Mouse (Mus musculus) cerebellum, postnatal 36 days (tissue): ENCODE results near the gene Nexmif.
"Not testable (repeated sequence)": the region's sequence is repeated elsewhere in the genome, so short reads cannot be mapped to it uniquely, and the experiment has no call there.

Source experiments
- DNase-seq, 2 experiments: peaks; one replicate each; pipeline ENCODE4 v3.0.0; 2021 to 2022; ENCODE audit warnings: mixed read lengths in 2 of 2

The Nexmif gene

GRCm38 (mm10) chrX:104200736-104201591 is at the start of gene Nexmif:
Gene Nexmif (minus strand): TSS chrX:104201185.
- DNase-seq: peak; percentile 34 to 41

DNA sequence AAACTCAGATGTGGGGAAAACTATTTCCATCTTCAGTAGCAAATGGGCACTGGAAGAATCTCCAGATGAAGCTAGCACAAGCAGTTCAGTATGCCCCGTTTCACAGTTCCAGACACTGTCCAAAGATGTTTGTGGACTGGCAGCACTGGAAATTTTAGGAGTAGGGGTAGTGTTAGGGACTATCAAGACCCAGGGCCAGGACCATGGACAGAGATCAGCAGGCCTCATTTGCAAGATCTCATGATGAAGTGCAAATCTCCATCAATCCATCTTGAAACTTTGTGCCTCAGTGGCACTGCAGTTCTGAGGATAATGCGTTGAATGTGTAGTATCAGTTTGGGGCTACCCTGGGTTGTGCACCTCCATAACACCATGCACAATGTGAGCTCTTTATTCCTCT is 7.7 kb upstream of the Nexmif start:
- no peak for DNase-seq

DNA sequence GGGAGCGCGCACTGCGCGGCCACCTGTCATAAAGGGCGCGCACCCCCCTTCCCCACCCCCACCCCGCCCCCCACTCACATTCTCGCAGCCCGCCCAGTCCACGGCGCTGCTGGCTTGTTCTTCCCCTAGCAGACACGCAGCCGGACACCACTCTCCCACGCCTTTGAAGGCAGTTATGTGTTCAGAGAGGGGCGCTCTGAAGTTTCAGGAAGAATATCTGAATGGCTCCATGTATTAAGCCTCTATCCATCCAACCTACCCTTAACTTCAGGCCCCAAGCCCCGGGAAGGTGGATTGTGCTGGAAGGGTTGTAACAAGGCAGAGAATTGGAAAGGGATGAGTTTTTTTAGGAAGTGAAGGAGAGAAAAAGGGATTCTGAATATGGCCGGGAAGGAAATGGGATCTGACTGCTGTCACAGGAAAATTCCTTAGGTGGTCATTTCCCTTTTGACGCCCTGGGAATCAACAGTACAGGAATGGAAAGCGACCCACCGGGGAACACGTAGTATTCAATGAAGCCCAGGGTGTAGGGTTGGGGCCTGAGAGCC is 681 bp upstream of the Nexmif start:
- peak in 1 of 2 experiments; percentile 3 for DNase-seq

GRCm38 (mm10) chrX:104200388-104200735 is 623 bp downstream of the Nexmif start:
- peak in 1 of 2 experiments; percentile 48 for DNase-seq

DNA sequence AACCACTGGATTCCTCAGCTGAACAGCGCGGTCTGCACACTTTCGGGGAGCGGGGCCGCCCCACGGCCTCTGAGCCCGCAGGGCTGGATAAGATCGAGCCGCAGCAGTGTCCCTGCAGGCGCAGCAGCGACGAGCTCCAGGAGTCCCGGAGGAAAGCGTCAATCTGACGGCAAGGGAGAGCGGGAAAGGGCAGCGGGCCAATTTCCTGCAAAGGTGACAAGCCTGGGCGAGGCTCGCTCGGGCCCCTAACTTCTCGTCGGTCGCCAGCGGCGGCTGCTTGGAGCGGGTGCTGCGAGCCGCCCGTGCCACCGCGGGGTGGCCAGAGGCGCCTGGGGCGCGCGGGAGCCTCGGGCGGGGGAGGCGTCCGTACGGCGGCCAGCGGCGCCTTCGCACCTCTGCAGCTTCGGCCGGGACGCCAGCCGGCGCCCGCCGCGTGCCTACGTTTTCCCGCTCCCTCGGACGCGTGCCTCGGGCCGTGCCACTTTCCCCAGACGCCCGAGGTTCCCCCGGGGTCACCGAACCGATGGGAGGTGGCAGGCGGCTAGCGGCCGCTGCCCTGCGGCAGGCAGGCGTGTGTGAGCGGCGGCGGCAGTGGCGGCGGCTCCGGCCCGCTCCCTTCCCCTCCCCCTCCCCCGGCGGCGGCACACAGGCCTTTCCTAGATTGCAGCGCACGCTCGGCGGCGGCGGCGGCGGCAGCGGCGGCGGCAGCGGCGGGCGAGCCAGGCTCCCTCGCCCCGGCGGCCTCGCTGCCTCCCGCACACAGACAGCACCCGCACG is 1.2 kb downstream of the Nexmif start:
- DNase-seq: peak; percentile 51 to 61

DNA sequence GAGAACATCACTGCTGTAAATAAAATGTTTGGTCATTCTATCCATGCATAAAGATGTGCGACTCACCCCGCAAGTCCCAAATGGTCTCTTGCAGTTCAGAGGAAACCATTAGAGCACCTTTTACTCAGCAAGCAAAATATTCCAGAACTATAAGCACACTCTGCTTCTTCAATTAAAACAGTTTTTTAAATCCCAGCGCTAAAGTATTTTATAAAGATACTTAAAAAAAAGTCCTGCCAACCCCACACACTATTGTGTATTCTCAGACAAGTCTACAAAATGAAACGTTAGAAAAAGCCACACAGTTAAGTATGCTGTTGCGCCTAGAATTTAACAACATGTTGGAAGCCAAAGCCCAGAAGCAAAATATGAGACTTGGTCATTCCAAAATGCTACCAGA is 1.9 kb downstream of the Nexmif start:
- no peak for DNase-seq

GRCm38 (mm10) chrX:104196561-104196960 is 4.4 kb downstream of the Nexmif start:
- no peak for DNase-seq

DNA sequence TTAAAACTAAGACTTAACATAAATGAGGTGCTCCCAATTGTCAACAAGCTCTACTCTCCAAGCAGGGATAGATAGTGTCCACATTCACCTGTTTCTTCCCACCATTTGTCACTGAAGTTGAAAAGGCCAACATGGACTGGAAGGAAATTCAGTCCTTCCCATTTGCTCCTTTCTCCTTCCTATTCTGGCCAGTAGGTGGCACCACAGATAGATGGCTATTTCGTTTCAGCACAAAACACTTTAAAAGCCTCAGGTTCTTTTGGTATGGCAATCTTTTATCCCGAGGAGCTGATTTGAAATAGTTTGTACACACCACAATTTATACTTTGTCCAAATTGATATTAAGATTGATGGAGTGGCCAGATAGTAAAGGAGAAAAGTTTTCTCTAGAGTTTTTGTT is 21.7 kb downstream of the Nexmif start:
- DNase-seq: peak; percentile 40 to 65

GRCm38 (mm10) chrX:104150072-104150471 is 50.9 kb downstream of the Nexmif start:
- DNase-seq: no peak

- DNase-seq: not testable (repeated sequence)
Measured at GRCm38 (mm10) chrX:104115266-104115665, 85.7 kb downstream of the Nexmif start.

- DNase-seq: no peak
Measured at GRCm38 (mm10) chrX:104114596-104114995, 86.4 kb downstream of the Nexmif start.

DNA sequence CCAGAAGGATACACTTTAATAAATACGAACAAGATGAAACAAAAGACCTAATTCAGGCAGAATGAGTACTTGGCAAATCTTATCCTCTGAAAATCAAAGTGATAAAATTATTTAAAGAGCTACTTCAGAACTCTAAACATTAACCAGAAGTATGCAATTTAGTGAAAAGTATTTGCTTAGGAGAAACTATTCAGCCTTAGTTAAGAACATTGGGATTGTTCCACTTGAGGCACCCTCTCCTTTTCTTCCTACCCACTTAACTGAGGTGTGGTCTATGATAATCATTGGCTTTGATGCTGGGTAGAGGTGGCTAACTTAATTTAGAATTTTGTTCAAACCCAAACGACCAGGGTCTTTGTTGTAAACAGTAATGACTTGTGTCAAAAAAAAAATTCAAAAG is 146.1 kb downstream of the Nexmif start:
- DNase-seq: no peak

GRCm38 (mm10) chrX:104040276-104040675 is 160.7 kb downstream of the Nexmif start:
- DNase-seq: no peak

DNA sequence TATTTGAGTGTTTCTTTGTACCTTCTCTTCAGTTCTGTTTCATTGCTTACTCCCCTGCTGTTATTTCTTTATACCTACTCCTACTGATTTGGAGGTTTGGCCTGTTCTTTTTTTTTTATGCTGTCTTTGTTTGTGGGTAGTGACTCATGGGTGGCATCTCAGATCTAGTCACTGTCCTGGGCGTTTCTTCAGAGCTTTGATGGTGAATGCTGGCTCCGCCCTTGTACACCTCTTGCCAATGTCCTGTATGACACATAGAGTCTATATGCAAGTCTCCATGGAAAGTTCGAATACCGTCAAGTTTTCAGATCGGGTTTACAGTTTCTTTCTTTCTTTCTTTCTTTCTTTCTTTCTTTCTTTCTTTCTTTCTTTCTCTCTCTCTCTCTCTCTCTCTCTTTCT is 167.1 kb downstream of the Nexmif start:
- DNase-seq: no peak

DNA sequence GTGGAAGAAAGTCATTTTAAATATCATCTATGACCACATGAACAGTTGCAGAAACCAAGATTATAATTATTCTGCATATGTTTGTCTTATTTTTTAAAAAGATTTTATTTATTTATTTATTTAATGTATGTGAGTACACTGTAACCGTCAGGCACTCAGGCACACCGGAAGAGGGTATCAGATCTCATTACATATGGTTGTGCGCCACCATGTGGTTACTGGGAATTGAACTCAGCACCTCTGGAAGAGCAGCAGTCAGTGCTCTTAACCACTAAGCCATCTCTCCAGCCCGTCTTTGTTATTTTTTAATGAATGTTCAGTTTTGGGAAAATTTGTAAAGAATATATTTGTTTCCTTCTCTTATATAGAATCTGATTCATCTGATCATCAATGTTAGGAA is 168.2 kb downstream of the Nexmif start:
- peak in 1 of 2 experiments; percentile 2 for DNase-seq
